Mouse (Mus musculus): Measurements from ENCODE around the gene Serp2.

Serp2 gene

DNA sequence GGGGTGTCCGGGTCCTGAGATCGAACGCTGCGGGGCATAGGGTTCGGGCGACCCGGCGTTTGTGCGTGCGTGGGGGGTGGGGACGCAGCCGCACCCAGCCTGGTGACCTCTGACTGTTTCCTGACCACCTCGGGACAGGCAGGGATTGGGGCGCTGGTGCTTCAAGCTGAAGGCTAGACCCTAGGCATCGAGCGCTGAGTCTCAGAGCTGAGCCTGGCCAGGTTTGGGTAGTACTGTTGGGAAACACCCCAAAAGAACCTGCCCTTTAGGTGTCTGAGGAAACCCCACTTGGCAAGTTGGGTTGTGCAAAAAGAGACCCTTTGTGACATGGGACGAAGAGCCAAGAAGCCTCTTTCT lies at the start of gene Serp2:
Serp2 (minus strand) TSS at position 38 of the 357 bp plus-strand sequence.
- no peak for DNase-seq

DNA sequence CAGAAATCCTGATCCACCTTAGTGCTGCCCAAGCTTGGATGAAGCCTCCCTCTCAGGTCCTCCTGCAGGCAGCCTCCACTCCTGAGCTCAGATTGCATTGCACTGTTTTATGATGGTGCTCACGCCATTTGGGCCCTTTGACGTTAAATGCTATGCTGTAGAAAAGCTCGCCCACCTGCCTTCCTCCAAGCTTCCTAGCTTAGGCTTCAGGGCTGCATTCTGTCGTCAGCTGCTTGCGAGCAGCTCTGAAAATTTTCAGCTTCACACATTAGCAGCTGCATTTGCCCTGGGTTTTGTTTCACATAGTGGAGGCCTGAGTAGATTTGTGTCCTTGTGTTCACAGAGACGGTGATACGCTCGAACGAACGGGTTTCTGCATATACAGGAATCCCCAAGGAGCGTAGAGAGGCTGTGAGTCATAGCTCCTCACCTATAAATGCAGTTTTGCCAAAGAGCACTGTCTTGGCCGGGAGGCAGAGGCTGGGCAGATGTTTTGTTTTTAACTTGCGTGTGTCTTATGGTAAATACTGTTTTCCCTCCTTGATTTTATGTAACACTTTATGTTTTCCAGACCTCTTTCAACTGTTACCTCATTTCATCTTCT lies 49.3 kb upstream of the Serp2 start:
- peak in 1 of 2 experiments; percentile 26 for DNase-seq

DNA sequence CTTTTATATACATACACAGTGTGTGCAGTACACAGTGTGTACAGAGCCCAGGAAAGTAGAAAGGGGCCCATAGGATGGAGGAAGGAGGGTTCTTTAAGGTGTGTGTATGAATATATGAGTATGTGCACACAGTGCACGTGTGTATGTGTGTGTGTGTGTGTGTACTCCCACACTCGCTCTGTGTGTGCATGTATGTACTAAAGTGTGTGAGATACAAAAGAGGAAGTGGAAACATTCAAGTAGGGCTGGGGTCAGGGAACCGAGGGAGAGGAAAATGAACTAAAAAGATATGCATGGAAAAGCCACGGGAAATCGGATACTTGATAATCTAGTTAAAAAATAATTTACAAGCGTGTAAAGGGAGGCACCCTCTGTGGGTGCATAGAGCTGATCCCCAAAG lies 47.3 kb upstream of the Serp2 start:
- DNase-seq: peak; percentile 35

DNA sequence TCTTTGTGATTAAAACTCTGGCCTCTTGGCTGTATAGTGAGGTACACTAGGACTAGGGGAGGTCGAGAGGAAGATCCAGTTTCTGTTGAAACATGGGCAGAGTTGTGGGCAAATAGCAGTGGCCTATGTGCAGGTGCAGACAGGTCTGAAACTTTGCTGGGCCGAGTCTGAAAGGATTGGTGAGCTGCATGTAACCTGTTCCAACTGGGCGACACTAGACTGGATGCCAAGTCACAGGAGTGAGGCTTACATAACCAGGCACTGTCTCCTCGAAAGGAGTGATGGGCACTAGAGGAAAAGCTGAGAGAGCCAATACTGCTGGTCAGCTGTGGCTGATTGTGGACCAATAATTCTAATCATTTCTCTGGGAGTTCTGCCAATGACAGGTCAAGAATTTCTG lies 45.0 kb upstream of the Serp2 start:
- no peak for DNase-seq

DNA sequence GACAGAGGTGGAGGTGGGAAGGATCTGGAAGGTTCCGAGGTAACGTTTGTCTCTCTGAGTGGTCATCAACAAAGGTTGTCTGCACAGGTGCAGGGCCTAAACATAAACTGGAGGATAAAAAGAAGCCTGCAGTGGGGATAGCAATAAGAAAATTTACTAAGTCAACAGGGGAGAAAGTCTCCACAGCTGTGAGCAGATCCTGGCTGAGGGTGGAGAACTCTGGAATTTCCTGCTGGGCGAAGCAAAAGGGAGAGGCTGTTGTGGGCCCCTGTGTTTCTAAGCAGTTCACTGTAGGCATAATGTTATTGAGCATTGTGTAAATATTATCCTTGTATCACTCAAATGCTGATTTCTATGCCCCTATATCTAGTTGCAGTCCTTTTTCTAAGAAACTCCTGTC lies 43.7 kb upstream of the Serp2 start:
- DNase-seq: no peak

DNA sequence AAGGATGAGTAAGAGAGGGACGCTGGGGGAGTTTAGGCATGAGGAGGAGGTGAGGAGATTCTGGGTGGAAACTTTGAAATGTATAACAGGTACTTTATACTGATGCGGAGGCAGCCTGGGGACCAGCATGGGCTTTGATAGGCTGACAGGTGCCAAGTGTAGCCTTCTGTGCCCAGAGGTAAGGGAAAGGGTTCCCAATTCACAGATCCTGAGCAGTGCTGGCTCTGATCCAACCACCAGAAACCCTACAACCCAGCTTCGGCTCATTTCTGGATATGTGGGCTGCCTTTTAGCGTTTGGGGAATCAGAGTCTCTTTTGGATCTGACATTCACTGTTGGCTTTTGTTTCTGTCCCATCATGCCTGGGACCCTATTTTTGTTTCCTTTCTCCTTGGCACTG lies 43.0 kb upstream of the Serp2 start:
- no peak for DNase-seq

DNA sequence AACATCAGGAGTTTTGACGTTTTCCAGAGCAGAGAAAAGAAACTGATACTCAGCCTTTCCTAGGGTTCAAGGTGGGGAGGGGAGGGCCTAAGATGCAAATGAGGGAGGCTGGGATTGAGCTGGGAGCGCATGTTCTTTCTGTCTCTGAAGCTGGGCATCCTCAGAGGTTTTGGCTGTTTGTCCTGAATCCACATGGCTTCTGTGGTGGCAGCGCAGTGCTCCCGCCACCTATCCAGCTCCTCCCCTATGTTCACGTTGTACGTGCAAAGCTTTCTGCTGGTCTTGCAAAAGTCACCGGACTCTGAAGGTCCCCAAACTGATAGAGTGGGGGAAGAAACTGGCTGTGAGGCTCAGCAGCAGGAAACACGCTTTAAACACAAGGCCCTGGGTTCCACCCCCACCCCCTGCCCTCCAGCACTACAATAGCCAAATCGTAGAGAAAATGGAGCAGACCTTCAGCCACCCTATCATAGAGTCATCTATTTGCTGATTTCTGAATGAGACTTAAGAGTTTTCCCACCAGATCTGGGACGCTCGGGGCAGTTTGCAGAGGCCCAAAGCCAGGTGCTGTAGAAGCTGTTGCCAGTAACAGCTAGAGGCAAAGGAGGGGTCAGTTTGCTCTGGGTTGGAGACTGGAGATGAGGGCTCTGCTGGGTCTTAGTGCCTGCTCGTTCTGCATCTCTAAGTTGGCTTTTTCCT lies 42.0 kb upstream of the Serp2 start:
- DNase-seq: peak; percentile 32 to 45

DNA sequence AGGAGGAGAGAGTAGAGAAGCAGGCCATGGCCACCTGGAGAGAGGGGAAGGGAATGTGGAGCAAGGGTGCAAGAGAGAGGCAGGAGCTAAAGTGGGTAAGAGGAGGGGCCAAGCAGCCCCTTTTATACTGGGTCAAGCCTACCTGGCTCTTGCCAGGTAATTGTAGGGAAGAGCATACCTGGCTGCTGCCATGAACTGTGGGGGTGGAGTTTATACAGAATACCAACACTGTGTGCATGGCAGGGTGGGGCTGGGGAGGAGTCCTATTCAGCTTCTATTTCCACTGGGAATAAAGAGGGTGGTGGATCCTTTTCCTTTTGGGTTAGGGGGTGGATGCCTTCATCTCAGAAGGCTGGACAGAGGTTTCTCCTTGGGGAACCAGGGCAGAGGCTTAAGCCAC lies 41.1 kb upstream of the Serp2 start:
- no peak for DNase-seq

DNA sequence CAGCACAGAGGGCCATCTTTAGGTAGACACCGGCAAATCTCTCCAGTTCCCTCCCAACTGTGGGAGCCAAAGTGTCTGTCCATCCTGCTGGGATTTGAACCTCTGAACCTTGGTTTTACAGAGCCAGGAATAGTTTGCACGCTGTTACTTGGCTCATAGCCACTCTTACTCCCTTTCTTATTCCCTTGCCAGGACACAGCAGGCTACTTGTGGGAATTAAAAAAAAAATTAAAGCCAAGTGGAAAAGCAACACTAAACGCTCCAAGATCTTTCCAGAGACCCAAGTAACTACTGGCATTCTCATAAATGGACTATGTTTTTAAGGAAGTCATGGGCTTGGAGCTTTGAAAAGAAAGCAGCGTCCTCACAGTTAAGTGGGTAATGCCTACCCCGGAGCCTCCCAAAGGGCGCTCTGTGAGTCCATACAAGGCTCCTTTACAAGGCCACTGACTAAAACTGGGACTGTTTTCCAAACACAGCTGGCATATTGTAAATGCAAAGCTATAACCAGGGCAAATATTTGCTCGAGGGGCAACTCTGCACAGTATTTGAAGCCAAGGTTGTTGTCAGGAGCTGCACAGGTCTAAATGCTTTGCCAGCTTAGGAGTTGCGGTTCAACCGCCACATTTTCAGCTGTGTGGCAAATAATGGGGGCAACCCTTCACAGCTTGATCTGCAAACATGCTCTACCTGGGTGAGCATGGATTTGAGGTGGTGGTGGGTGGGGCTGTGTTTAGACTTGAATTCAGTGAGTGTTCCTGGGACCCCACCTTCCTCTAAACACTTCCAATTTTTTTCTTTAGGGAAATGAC lies 38.6 kb upstream of the Serp2 start:
- DNase-seq: no peak

DNA sequence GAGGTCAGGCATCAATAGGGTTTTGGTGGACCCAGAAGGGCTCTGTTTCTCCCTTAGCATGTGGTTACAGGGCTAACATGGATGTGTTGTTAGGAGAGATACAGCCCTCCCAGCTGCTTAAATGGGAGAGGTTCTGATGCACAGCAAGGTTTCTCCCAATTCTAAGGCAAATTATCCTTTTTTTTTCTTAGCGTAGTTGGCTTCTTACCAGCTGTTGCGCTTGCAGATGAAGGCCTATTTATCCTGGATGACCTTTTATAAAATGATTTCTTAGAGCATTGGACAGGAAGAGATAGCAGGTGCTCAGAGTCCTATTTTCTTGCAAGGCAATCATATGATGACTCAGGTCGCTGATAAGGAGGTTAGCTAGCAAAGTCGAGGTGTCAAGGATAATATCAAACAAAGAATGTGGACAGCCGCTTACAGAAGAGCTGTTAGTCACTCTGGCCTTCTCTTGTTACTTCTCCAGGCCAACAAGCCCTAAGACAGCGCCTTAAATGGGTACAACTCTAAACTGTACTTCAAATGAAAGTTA lies 37.7 kb upstream of the Serp2 start:
- DNase-seq: no peak

DNA sequence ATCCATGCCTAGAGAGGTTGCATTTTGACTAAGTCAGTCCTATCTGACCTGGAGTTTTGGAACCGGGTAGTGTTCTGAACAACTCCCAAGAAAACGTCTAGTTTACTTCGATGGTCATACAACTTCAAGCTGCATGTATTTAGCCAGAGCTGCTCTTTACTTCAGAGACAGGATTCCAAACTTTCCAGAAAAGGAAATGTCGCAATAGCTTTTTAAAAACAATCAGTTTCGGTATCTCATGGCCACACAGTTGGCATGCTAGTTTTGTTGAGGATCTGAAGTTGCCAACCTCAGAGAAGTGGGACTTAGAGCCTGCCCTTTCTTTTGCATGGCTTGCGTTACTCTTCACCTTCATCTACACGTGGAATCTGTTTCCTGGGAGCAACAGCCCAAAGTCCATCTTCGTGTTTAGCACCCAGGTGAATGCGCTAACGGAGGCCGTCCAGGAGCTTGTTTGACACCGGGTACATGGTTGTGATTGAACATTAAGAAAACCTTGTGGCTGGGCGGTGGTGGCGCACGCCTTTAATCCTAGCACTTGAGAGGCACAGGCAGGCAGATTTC lies 37.0 kb upstream of the Serp2 start:
- DNase-seq: no peak

DNA sequence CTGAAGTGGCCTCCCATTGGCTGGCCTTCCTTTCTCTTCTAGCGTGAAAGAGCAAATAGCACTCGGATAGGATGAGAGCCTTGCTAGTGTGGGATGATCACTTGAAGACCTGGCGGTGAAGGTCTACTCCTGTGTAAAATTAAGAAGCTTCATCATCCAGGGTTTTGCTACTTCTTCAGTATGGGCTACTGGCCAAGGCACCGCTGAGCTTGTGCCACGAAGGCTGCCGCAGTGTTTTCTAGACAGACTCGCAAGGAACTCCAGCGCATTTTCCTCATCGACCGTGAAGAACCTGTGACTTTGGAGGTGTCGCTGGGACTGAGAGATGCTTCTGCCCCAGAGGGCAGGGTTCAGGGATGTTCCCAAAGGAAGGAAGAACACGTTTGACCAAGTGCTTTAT lies 36.0 kb upstream of the Serp2 start:
- DNase-seq: no peak

DNA sequence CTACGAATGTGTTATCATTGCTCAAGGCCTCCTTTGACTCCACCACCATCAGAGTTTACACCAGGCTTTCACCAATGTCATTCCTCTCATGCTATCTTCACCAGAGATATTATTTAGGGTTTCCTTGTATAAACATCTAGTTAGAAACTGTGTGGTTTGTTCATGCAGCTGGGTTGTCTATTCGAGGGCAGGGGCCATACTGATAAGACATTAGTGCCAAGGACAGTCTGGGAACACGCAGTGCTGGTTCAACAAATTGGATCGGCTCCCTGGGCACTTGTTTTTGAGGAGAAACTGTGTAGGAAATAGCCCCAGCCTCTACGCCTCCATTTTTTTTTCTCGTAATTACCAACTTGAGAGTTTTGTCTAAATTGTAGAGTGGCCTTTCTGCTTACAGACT lies 35.4 kb upstream of the Serp2 start:
- no peak for DNase-seq

DNA sequence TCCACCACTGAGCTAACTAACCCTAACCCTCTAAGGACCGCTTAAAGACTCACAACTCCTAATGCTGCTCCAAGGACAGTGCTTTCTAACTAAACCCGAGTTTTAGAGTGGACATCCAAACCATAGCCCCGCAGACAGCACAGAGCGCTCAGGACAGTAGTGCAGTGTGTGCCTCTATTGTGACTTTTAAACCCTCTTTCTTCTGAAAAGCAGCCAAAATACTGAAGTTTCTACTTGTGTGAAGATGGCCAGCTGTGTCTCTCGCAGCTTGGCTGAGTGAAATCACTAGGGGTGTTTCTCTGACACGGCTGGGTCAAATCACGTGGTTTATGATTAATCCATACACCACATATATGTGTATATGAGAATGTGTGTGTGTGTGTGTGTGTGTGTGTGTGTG lies 33.4 kb upstream of the Serp2 start:
- no peak for DNase-seq

DNA sequence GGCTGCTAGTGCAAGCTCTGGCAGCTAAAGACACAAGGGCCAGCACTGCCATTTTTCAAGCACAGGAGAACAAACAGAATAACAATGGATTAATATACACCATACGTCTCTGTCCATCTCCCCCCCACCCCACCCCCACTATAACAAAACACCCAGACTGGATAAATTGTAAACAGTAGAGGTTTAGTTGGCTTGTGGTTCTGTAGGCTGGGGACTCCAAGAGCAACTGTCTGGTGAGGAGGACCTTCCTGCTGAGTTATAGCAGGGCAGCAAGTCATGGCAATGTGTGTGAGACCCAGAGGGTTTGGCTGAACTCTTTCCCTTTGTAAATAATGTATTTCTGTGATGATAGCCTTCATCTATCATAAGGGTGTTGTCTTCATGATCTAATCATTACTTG lies 33.0 kb upstream of the Serp2 start:
- DNase-seq: no peak

DNA sequence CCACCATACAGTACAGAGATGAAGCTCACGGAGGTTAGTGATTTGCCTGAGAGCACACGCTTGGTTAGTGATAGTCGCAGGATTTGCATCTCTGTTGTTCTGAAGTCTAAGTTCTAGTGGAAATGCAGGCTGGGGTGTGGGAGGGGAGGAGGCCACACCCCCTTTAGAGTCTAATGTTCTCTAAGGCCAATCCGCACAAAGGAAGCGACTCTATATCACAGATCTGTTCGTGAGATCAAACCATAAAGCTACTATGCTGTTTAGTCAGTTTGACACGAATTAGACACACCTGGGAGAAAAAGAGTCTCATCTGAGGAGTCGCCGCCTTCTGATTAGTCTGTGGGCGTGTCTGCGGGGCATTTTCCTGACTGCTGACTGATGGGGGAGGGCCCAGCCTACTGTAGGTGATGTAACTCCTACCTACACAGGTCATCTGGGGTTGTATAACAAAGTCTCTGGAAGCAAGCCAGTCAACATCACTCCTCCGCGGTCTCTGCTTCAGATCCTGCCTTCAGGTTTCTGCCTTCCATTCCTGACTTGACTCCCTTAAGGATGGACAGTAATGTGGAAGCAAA lies 29.2 kb upstream of the Serp2 start:
- no peak for DNase-seq

DNA sequence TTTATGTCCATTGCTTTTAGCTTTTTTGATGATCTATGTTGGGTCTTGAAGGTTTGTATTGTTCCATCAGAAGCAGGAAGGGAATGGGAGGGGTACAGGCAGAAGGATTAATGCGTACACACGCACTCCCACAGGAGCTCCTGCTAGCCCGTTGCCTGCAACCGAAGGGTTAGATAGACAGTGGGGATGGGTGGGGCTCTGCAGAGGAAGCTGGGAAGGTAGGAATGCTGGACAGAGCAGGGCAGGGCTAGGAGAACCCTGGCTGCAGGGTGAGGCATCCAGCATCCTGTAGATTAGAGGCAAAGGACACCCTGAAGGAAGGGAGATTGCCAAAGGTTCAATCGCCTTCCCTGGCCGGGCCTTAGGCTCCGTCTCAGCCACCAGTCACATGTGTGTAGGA lies 27.3 kb upstream of the Serp2 start:
- no peak for DNase-seq

DNA sequence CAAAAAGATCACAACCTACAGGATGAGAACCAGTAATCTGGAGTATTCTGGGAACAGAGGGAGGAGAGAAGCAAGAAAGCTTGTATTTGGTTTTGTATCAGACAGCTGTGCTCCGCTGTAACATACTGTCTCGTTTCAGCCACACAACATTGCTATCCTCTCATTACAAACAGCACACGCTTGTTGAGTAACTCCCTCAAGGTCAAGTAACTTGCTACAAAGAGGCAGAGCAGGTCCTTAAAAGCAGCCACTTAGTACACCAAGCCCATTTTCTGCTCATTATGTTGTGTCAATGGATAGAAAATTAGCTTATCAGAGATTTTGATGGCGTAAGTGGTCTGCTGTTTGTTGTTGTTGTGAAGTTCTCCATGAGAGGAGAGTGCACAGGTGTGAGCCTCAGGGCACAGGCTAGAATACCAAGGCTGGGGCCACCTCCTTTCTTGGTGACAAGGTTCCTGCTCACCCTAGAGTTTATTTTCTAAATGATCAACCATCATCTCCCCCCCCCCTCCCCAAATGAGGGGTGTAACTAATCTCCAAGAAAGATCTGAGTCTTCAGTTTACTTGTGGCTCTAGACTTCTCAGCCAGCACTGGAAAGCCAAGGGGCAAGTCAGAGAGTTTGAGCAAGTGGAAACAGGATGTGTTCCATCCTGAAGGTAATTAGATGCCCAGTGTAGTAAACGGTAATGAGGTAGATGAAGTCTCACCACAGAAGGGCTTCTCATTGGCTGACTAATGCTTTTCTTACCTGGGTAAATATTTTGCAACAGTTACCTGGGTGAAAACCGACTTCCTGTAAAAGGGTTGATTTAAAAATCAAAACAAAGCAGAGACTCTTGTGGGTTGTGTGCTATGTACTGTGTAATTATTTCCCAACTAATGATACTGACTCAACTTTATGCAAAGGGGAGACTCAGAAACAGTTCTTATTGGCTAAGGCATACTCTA lies 25.6 kb upstream of the Serp2 start:
- DNase-seq: peak; percentile 39 to 49

DNA sequence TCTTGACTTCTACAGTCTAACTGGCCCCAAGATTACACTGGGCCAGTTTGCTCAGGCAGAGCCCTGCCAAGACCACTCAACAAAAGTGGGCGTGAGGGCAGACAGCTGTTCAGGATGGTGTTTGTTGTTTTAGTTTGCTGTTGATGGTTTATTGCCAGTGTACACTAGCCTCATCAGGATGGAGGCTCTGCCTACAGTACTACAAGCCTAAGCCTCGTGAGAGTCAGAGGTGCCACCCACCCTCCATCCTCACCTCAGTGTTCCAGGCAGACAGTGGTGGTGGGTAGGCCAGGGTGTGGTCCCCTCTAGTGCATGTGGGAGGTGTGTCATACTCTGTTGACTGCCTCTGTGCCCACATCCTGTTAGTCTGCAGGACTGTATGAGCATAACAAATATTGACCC lies 23.0 kb upstream of the Serp2 start:
- DNase-seq: peak; percentile 77 to 83

DNA sequence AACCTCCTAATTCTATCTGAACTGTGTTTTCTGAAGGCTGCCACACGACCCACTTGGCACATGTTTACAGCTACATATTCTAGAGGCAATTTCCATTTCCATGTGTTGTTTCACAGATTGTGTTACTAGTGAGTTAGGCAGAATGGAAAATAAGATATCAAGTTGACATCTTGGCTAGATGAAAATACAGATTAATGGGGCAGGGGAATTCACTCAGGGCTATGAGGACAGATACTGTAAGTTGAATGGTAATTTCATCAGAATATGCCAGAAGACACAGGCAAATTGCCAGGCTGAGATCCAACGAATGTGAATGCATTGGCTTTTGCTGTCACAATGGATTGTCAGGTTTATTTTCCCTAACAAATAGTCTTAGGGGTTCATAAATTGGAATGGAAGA lies 21.2 kb upstream of the Serp2 start:
- no peak for DNase-seq

DNA sequence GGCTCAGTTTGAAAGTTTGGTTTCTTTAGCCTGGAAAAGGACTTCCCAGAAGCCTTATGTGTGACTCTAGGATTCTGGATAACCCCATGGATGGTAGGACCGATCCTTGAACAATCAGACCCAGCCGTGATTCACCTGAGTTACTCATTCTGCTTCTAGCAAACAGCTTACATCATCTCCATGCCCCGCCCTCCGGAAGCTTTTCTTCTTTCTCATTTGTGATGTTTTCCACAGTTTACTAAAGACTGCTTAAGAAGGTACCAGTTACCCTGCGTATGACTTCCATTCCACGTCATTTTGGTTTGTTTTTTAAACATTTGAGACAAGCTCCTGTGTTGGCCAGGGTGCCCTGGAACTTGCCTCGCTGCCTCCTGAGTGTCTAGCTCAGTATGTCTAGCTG lies 13.6 kb upstream of the Serp2 start:
- DNase-seq: no peak

Data from B cell, adult 2 months (primary cell).